Mouse (Mus musculus) erythroblast, embryonic 14.5 days (primary cell): Measurements from ENCODE around the gene Erc2.

Experiments
- GATA1 ChIP-seq: IDR thresholded peaks from 2 replicates; pipeline ENCODE4 v1.6.1; 2012; ENCODE audit warnings: low read length, inconsistent platforms, mixed read lengths
- TAL1 ChIP-seq: IDR thresholded peaks from 3 replicates; pipeline ENCODE4 v1.6.1; 2012; ENCODE audit warnings: low read length, inconsistent platforms, mixed read lengths

DNA sequence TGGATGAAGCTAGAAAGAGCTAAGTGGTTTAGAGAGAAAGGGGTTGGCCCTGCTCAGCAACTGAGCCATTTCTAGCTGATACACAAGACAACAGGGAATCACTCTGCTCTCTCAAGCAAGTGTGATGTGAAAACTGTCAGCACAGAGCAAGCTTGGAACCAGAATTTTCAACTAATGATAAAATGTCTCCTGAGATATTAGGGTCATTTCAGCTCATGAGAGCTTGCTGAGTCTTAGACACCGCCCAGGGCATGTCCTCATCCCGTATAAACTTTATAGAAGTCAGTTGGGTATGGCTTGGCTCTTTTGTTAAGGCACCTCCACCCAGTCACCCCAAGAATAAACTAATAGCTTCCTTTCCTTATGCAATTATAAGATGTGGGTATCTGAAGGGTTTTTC is 666.0 kb downstream of the Erc2 start:
- no peak for TF ChIP-seq GATA1
- TF ChIP-seq TAL1 = no peak
